Mouse (Mus musculus) right cerebral cortex, postnatal 36 days (tissue): ENCODE data around the gene Dip2c.

ENCODE experiments used
- DNase-seq, 2 experiments: peaks; one replicate each; pipeline ENCODE4 v3.0.0; 2022; ENCODE audit warnings: low spot score in 2 of 2, mixed read lengths in 1 of 2

The Dip2c gene

GRCm38 (mm10) chr13:9663593-9663992, 387.3 kb downstream of the Dip2c start:
- no peak for DNase-seq

GRCm38 (mm10) chr13:9667954-9668496, 391.7 kb downstream of the Dip2c start:
- DNase-seq: no peak

DNA sequence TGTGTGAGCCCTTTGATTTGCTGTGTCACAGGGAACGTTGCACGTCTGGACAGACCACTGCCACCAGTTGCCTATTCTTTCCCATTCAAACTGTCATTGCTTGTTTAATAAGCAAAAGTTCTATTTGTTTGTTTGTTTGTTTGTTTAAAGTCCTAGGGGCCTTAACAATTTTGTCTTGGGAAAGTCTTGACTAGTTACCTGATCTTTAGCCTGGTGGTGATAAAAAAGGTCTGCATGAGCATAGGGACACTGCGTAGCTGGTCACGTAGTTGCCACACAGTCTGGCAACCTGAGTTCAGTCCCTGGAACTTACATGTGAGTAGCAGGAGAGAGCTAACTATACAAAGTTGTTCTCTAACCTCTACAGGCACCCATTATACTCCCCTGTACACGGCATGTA, 392.9 kb downstream of the Dip2c start:
- no peak for DNase-seq

- DNase-seq: no peak
These were observed 397.8 kb downstream of the Dip2c start for GRCm38 (mm10) chr13:9674126-9674525.

GRCm38 (mm10) chr13:9681492-9681891, 405.2 kb downstream of the Dip2c start:
- DNase-seq: no peak

DNA sequence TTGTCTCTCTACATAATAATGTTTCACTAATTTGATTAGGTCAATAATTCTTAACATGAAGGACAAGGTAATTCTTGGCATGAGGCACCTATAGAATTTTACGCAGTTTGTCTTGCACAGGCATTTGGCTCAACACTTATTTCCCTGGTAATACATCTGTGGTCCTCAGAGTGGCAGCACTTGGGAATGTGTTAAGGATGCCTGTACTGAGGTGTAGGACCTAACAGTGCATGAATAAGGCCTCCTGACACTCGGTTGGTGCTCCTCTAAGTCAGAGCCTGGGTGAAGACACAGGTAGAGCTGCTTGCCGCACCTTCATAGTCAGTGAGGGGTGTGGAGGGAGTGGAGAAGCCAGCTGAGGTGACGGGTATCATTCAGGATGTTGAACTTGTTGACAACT, 407.0 kb downstream of the Dip2c start:
- no peak for DNase-seq

DNA sequence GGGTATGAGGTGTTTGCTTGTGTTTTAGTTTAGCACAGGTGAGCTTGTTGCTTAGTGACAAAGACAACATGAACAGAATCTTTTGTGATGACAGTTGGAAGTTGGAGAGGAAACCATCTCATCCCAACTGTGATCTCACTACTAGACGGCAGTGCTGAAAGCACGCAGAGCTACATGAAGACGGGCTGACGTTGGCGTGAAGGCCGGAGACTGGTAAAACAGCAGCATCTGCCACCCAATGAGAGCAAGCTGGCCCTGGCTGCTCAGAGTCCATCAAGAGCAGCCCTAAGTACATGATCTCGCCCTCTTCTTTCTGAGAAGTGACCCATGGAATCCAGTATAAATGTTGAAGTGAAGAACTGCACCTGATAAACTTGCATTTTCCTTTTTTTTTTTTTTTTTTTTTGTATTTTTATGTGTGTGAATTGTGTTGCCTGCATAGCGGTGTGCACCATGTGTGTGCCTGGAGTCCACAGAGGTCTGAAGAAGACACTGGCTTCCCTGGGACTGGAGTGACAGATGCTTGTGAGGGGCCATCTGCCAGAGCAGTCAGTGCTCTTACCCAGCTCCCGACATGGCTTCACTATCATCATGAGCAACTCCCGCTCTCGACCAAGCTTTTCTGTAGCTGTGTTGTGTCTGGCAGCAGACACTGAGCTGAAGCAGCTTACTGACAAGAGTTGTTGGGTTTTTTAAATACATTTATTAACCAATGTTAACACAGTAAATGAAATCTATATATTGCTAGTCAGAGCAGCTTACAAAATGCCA, 408.0 kb downstream of the Dip2c start:
- no peak for DNase-seq

DNA sequence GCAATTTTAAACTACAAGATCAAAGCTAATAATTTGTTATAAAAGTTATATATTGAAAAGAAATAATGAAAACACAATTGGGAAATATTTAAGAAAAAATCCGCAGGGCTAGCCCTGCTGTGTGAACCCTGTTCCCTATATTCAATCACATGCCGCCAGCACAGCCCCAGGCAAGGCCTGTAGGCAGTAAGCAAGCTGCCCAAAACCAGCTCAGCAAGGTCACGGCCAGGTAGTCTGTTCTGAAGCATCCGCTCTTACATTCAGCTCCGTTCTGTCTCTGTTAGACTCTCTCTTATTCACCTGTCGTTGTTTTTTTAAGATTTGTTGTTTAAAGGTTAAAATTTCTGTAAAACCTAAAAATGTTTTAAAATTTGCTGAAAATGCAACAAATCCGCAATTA, 409.9 kb downstream of the Dip2c start:
- DNase-seq: no peak

DNA sequence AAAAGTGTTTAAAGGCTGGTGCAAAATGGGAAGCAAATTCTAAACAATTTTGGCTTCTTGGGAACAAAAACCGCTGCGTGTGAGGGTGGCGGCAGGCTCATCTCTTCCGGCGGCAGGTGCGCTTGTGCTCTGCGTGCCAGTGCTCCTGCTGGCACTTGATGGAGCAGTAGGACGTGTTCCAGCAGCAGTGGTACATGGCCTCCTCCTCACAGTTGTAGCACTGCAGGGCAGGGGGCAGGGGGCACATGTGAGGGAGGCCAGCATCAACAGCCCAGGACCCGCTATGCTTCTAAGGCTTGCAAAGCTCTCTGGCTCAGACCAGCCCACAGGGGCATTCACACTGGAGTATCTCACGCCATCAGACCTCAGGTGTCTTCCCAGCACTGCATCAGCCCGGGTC, 410.4 kb downstream of the Dip2c start:
- no peak for DNase-seq

DNA sequence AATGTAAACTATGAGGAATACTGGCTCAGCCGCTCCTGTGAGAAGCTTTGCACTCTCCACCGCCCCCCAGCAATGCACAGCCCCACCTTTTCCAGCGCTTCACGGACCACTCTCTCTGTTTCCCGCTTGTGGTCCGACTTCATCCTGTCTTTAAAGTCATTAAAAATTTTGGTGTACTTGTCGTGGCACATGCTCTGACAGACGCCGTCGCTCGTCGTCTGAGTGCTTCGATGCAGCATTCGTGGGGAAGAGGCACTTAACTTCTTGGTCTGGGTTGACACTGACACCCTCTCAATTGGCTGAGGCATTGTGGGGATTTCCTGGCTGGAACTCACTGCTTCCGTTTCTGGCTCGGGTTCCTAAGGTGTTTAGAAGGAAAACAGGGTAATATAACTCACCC, 413.0 kb downstream of the Dip2c start:
- DNase-seq: no peak

- DNase-seq: no peak
These were observed 416.5 kb downstream of the Dip2c start for GRCm38 (mm10) chr13:9692876-9693275.

DNA sequence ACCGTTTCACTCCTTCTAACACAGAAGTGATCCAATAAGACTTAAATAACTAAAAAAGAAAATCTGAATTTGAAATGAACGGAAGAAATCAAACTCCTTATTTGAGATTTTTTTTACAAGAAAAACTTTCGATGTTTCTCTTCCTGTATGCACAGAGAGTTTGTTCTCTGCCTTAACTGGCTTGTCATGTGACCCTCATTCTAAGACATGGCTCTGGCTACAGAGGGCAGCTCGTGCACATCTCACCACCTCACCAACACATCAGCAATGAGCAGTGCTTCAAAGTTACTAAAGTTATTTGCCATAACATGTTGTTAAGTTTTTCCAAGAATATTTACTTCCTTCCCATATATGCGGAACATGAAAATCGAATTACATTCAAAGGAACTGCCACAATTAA, 418.3 kb downstream of the Dip2c start:
- DNase-seq: no peak

DNA sequence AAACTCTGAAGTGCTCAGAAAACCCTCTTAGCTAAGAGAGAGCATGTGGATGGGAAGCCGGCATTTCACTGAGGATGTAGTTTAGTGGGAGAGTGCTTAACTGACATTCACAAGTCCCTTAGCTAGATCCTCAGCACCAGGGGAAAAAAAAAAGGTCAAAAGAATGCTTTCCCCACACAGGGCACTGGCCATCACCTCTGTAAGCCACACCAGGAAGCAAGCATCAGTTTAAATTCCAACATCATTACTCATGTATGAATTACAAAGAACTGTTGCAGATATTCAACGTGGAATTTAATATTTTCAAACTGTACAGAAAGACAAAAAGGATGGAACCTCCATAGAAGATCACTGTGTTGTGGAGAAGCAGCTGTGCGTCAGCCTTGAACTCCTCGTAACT, 419.1 kb downstream of the Dip2c start:
- DNase-seq: no peak

DNA sequence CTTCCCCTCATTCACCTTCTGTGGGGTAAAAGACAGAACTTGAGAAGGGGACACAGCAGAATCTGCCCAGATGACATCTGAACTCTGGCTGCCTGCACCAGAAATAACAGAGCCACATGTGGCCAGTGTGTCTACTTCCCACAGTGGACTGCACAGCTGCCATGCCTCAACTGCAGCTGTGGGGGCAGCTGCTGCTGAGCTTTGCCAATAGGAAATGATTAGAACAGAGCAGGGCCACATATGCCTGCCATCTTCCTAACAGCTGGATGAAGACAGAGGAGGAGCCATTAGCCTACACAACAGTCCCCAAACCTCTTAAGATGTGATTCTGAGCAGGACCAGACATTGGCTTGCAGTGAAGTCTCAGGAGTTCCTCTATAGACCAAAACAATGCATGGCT, 419.5 kb downstream of the Dip2c start:
- DNase-seq: no peak

- DNase-seq: no peak
These were observed 421.0 kb downstream of the Dip2c start for GRCm38 (mm10) chr13:9697340-9697739.

GRCm38 (mm10) chr13:9702615-9703235, 426.4 kb downstream of the Dip2c start:
- DNase-seq: no peak

GRCm38 (mm10) chr13:9706720-9707119, 430.4 kb downstream of the Dip2c start:
- no peak for DNase-seq

DNA sequence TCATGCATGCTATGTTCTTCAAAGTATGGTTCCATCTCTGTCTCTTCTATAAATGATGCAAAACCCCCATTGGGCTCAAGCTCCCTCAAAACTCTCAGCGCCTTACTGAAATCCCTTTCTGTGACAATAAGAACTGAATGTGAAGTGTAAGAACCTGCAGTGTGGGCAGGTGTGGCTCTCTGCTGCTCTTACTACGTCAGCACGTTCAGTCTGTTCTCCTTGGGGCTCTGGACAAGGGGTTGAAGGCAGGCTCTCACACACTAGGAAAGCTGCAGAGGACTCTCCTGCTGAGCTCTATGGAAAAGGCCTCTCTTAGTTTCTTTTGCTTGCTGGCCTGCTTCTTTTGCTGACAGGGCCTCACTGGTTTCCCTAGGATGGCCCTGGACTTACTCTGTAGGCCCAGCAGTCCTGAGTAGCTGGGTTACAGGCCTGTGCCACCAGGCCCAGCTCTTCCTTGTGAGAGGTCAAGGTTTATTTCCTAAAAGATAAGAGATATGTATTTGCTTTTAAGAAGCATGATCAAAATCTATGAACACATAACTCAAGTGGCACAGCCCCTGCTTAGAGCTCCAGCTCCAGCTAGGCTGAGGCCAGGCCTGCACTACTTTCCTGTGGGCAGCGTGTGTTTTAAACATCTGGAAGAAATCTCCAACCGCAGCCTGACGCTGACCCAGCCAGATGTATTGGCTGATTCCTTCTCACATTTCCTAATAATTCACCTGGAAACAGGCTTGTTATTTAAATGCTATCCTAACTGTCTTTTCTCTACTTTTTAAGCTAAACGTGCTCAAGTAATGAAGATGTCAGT, 432.3 kb downstream of the Dip2c start:
- no peak for DNase-seq

GRCm38 (mm10) chr13:9712409-9712808, 436.1 kb downstream of the Dip2c start:
- DNase-seq: no peak

DNA sequence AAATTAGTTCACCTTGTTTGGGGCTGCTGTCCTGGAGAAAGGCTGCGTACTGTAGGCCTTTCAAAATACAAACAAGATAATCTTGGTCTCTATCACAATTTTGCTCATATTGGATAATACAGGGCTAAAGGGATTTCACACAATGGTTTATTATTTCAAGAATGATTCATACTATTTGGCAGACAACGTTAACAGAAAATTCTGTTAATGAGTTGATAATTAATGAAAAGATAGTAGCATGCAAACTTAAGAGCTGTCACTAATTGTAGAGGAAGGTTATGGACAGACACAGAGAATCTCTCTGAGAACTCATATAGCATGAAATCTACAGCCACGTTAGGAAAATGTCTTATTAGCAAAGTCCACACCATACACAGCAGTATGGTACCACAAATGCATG, 436.6 kb downstream of the Dip2c start:
- DNase-seq: no peak

GRCm38 (mm10) chr13:9713462-9714134, 437.3 kb downstream of the Dip2c start:
- DNase-seq: no peak

DNA sequence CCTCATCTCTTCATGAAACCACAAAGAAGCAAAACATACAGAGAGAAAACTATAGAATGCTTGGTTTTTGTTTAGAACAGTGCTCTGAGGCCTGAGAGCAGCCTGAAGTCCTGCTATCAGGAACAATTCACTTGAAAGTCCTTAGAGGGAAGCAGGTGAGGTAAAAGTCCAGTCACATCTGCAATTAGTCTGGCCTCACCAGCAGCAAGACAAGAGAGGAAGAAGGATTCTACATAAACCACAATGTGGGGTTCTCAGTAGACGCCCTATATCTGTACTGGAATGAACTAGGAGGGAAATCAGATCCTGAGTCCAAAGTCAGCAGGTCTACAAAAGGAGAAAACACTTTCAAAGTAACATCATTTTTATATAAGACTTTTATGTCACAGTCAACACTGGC, 438.9 kb downstream of the Dip2c start:
- no peak for DNase-seq
